In genomic region chr3:152225906-152226305, GRCm38 (mm10) we compare ENCODE assay signal across 22 mouse cellular contexts. TPM values are rescaled to one million over a fixed set of nuclear protein-coding genes. Genes with fewer than 3 reads are reported as not detected.
DNase-seq lines count a peak whose midpoint lies in the region; ATAC-seq and TF ChIP-seq lines count a peak whose summit lies in the region.
"Had no signal": no experiment of that assay in that cellular context is flagged by ENCODE, and none has a peak within 500 bp of the region (broad histone marks: within the 10 kb centered on the region; RNA-seq: fewer than 3 reads in every experiment).

No protein-coding gene starts in this region.

- no peak for ATAC-seq in kidney, embryonic 14.5 days (ENCODE audit: low FRiP score, low TSS enrichment)
- ATAC-seq in liver, postnatal 0 days: no peak
- ATAC-seq: forebrain, embryonic 14.5 days had no signal

- WGBS in kidney, adult 2 months: 29% methylated on average over 7 of the region's 7 CpGs
- 90% methylated on average over 7 of the region's 7 CpGs for WGBS in kidney, embryonic 14.5 days
- WGBS in liver, adult 2 months: 30% methylated on average over 7 of the region's 7 CpGs
- WGBS in liver, postnatal 0 days (ENCODE audit: insufficient replicate concordance): 86% methylated on average over 7 of the region's 7 CpGs

- H3K9me3 ChIP-seq in kidney, embryonic 14.5 days (ENCODE audit: control insufficient read depth, low read length): no peaks in the 10 kb centered on the region
- H3K9me3 ChIP-seq in liver, postnatal 0 days (ENCODE audit: low read length): no peaks in the 10 kb centered on the region
- H3K9me3 ChIP-seq: embryonic facial prominence, embryonic 13.5 days; embryonic facial prominence, embryonic 15.5 days; forebrain, embryonic 10.5 days; forebrain, embryonic 12.5 days had no signal

- 0 out of 2 replicates have a peak, but pooled peaks cover 6% of the 10 kb centered on the region for H3K4me1 ChIP-seq in kidney, adult 2 months (ENCODE audit: control insufficient read depth, insufficient read depth, low read length)
- H3K4me1 ChIP-seq in kidney, embryonic 14.5 days (ENCODE audit: control insufficient read depth, insufficient read depth, low read length): no peaks in the 10 kb centered on the region
- peaks cover 10% of the 10 kb centered on the region; the same call in 1 of the 2 replicates for H3K4me1 ChIP-seq in liver, adult 2 months (ENCODE audit: control insufficient read depth, insufficient read depth, low read length)
- no peaks in the 10 kb centered on the region for H3K4me1 ChIP-seq in liver, postnatal 0 days (ENCODE audit: insufficient read depth)
- H3K4me1 ChIP-seq: embryonic facial prominence, embryonic 13.5 days; embryonic facial prominence, embryonic 15.5 days; forebrain, embryonic 10.5 days; forebrain, embryonic 12.5 days had no signal

- H3K4me2 ChIP-seq in kidney, embryonic 14.5 days (replicated peaks; ENCODE audit: low read depth, low read length): no peak overlapping the region
- no peak overlapping the region for H3K4me2 ChIP-seq in liver, postnatal 0 days (ENCODE audit: low read depth, low read length)
- H3K4me2 ChIP-seq: embryonic facial prominence, embryonic 13.5 days; embryonic facial prominence, embryonic 15.5 days; forebrain, embryonic 12.5 days had no signal

- peak; percentile 55 for DNase-seq in kidney, adult 2 months
- DNase-seq in kidney, postnatal 4 days: no peak
- peak; percentile 56 for DNase-seq in kidney, adult 9 months
- peak; percentile 87 for DNase-seq in liver, adult 2 months (ENCODE audit: extremely low read depth, low read depth, low spot score)
- no peak for DNase-seq in liver, postnatal 0 days
- DNase-seq: adrenal gland, adult 2 months; adrenal gland, postnatal 10 days; adrenal gland, postnatal 25 days; cerebellum, adult 11 months; cerebellum, adult 18-20 months; cerebellum, adult 8-10 months; cerebellum, adult 9-11 months; cerebellum, postnatal 14 days; cerebellum, postnatal 36 days; embryo, embryonic 11 days had no signal

- TF ChIP-seq EP300 in liver, postnatal 0 days (IDR thresholded peaks at IDR 0.05; ENCODE audit: low read depth): no peak

- H3K9ac ChIP-seq in kidney, embryonic 14.5 days (ENCODE audit: low read depth, low read length): no peak overlapping the region
- no peak overlapping the region for H3K9ac ChIP-seq in liver, adult 2 months (ENCODE audit: low read depth, low read length)
- H3K9ac ChIP-seq in liver, postnatal 0 days (replicated peaks): no peak overlapping the region
- H3K9ac ChIP-seq: embryonic facial prominence, embryonic 13.5 days; embryonic facial prominence, embryonic 15.5 days; forebrain, embryonic 12.5 days had no signal

- TF ChIP-seq POLR2A in kidney, adult 2 months (IDR thresholded peaks at IDR 0.05; ENCODE audit: low read depth, low read length): no peak
- no peak for TF ChIP-seq POLR2A in liver, adult 2 months (IDR thresholded peaks at IDR 0.05; ENCODE audit: extremely low read depth, insufficient read depth, low read length)

- no peaks in the 10 kb centered on the region; the same call in 1 of the 2 replicates for H3K79me2 ChIP-seq in liver, adult 2 months (ENCODE audit: control insufficient read depth, insufficient read depth, low read length)

- peaks cover 20% of the 10 kb centered on the region for H3K36me3 ChIP-seq in kidney, adult 2 months (ENCODE audit: control insufficient read depth, insufficient read depth, low read length)
- peaks cover 93% of the 10 kb centered on the region for H3K36me3 ChIP-seq in kidney, embryonic 14.5 days (ENCODE audit: control insufficient read depth, insufficient read depth, low read length)
- H3K36me3 ChIP-seq in liver, adult 2 months (ENCODE audit: control insufficient read depth, insufficient read depth, low read length): peaks cover 68% of the 10 kb centered on the region
- H3K36me3 ChIP-seq in liver, postnatal 0 days (replicated peaks; ENCODE audit: insufficient read depth, low read length): peaks cover 84% of the 10 kb centered on the region

- H3K27me3 ChIP-seq in kidney, adult 2 months (replicated peaks; ENCODE audit: control insufficient read depth, insufficient read depth, low read length): no peaks in the 10 kb centered on the region
- no peaks in the 10 kb centered on the region for H3K27me3 ChIP-seq in kidney, embryonic 14.5 days (ENCODE audit: control insufficient read depth, insufficient read depth, low read length)
- H3K27me3 ChIP-seq in liver, adult 2 months (ENCODE audit: control insufficient read depth, insufficient read depth, low read length): no peaks in the 10 kb centered on the region
- H3K27me3 ChIP-seq in liver, postnatal 0 days (ENCODE audit: insufficient read depth, low read length): no peaks in the 10 kb centered on the region
- H3K27me3 ChIP-seq: embryonic facial prominence, embryonic 13.5 days; embryonic facial prominence, embryonic 15.5 days; forebrain, embryonic 12.5 days had no signal

- H3K4me3 ChIP-seq in kidney, adult 2 months (ENCODE audit: insufficient read depth, low read depth, low read length): no peak overlapping the region
- H3K4me3 ChIP-seq in kidney, embryonic 14.5 days (ENCODE audit: low read length): no peak overlapping the region
- H3K4me3 ChIP-seq in liver, adult 2 months (ENCODE audit: insufficient read depth, low read depth, low read length): no peak overlapping the region
- no peak overlapping the region for H3K4me3 ChIP-seq in liver, postnatal 0 days (ENCODE audit: low read depth, low read length)
- H3K4me3 ChIP-seq: embryonic facial prominence, embryonic 13.5 days; embryonic facial prominence, embryonic 15.5 days; erythroblast, embryonic 14.5 days; forebrain, embryonic 10.5 days; forebrain, embryonic 12.5 days had no signal

- TF ChIP-seq CTCF in kidney, adult 2 months (conservative IDR thresholded peaks at IDR 0.05; ENCODE audit: insufficient read depth, insufficient read length, low read depth, low read length): no peak
- TF ChIP-seq CTCF in liver, adult 2 months (IDR thresholded peaks at IDR 0.05; ENCODE audit: low read depth, low read length): no peak
- no peak for TF ChIP-seq CTCF in liver, postnatal 0 days (IDR thresholded peaks at IDR 0.05; ENCODE audit: low read depth)

- no peak overlapping the region for H3K27ac ChIP-seq in kidney, adult 2 months (ENCODE audit: insufficient read depth, low read depth, low read length)
- H3K27ac ChIP-seq in kidney, embryonic 14.5 days (ENCODE audit: low read depth, low read length): no peak overlapping the region
- H3K27ac ChIP-seq in liver, adult 2 months (replicated peaks; ENCODE audit: insufficient read depth, low read depth, low read length): no peak overlapping the region
- H3K27ac ChIP-seq in liver, postnatal 0 days (ENCODE audit: low read depth): no peak overlapping the region
- H3K27ac ChIP-seq: embryonic facial prominence, embryonic 13.5 days; embryonic facial prominence, embryonic 15.5 days; forebrain, embryonic 10.5 days; forebrain, embryonic 12.5 days had no signal

RNA-seq across cellular contexts. Expression of gene Fubp1, which starts 15.7 kb away (rescaled TPM):
- 40.8 and 49.0 TPM in 2 replicates for polyA plus RNA-seq in kidney, adult 2 months (2012; rRNA removed)
- 283 and 332 TPM in 2 replicates for polyA plus RNA-seq in kidney, embryonic 14.5 days (2014; fragmentation: Nextera tagmentation; extraction: Ambion mirVana)
- total RNA-seq in liver, adult 2 months (2014; rRNA removed): 61.9 and 71.5 TPM in 2 replicates
- 17.5 and 28.1 TPM in 2 replicates for polyA plus RNA-seq in liver, adult 2 months (2012; rRNA removed)
- polyA plus RNA-seq in liver, postnatal 0 days (2015; fragmentation: Nextera tagmentation; extraction: Ambion mirVana): 33.5 and 37.1 TPM in 2 replicates

RNA-seq across cellular contexts. Expression of gene Dnajb4, which starts 15.8 kb away (rescaled TPM):
- polyA plus RNA-seq in kidney, adult 2 months (2012; rRNA removed): 5.5 and 9.8 TPM in 2 replicates
- polyA plus RNA-seq in kidney, embryonic 14.5 days (2014; fragmentation: Nextera tagmentation; extraction: Ambion mirVana): 23.9 and 26.2 TPM in 2 replicates
- total RNA-seq in liver, adult 2 months (2014; rRNA removed): 22.4 and 23.0 TPM in 2 replicates
- polyA plus RNA-seq in liver, adult 2 months (2012; rRNA removed): 5.3 and 6.3 TPM in 2 replicates
- 25.9 and 28.8 TPM in 2 replicates for polyA plus RNA-seq in liver, postnatal 0 days (2015; fragmentation: Nextera tagmentation; extraction: Ambion mirVana)

RNA-seq across cellular contexts. Expression of gene Nexn, which starts 40.2 kb away (rescaled TPM):
- 0.11 and 0.38 TPM in 2 replicates for polyA plus RNA-seq in kidney, adult 2 months (2012; rRNA removed)
- polyA plus RNA-seq in kidney, embryonic 14.5 days (2014; fragmentation: Nextera tagmentation; extraction: Ambion mirVana): 5.1 and 6.3 TPM in 2 replicates
- 0.20 and 0.28 TPM in 2 replicates for total RNA-seq in liver, adult 2 months (2014; rRNA removed)
- not detected in 2 replicates for polyA plus RNA-seq in liver, adult 2 months (2012; rRNA removed)
- 1.1 and 2.4 TPM in 2 replicates for polyA plus RNA-seq in liver, postnatal 0 days (2015; fragmentation: Nextera tagmentation; extraction: Ambion mirVana)
- polyA plus RNA-seq: adrenal gland, adult 2 months; erythroblast, embryonic 14.5 days had no signal

RNA-seq across cellular contexts. Expression of gene Gipc2, which starts 59.9 kb away (rescaled TPM):
- polyA plus RNA-seq in kidney, adult 2 months (2012; rRNA removed): 109 and 146 TPM in 2 replicates
- polyA plus RNA-seq in kidney, embryonic 14.5 days (2014; fragmentation: Nextera tagmentation; extraction: Ambion mirVana): 16.0 and 22.2 TPM in 2 replicates
- total RNA-seq in liver, adult 2 months (2014; rRNA removed): 0.34 and 0.46 TPM in 2 replicates
- 0.05 and 0.22 TPM in 2 replicates for polyA plus RNA-seq in liver, adult 2 months (2012; rRNA removed)
- 3.5 and 5.0 TPM in 2 replicates for polyA plus RNA-seq in liver, postnatal 0 days (2015; fragmentation: Nextera tagmentation; extraction: Ambion mirVana)
- polyA plus RNA-seq: erythroblast, embryonic 14.5 days had no signal

Comparison
In these comparisons a context has a peak if more than half of its experiments do, and no peak if none do; other contexts are left out.
1. DNase-seq: peak in kidney, adult 2 months (single experiment), kidney, adult 9 months (single experiment) and liver, adult 2 months (single experiment); none in kidney, postnatal 4 days (0 of 2) and liver, postnatal 0 days (single experiment).